Mouse (Mus musculus) bone marrow macrophage, adult 2 months (primary cell): ENCODE data around the gene Lhpp.

Experiments used
- CTCF ChIP-seq: IDR thresholded peaks from 2 replicates; pipeline ENCODE4 v1.5.1; 2012; ENCODE audit warnings: low read depth, mild to moderate bottlenecking, low read length, moderate library complexity
- POLR2A ChIP-seq: IDR thresholded peaks from 2 replicates; pipeline ENCODE4 v1.6.1; 2012; ENCODE audit warnings: mild to moderate bottlenecking, low read depth, low read length, borderline replicate concordance

- TF ChIP-seq CTCF (no peak), POLR2A (no peak)
These were observed 76.1 kb downstream of the Lhpp start for GRCm38 (mm10) chr7:132686515-132686914.
